Mouse (Mus musculus) Patski (cell line): ENCODE results near the gene Ank3. TPM values are rescaled to one million over a fixed set of nuclear protein-coding genes. Genes with fewer than 3 reads are reported as not detected.

Experiments
- ATAC-seq: fragments of 100-300 bp; one replicate; pipeline ENCODE4 v1.8.0; 2021
- CTCF ChIA-PET: fragments of 350-600 bp; sonication (Branson Sonifier 250); formaldehyde crosslinking; loops from one replicate; lab custom pipeline; 2022; ENCODE audit warnings: inconsistent platforms; lab: Charles Lee
- POLR2A ChIA-PET: fragments of 350-600 bp; sonication (Branson Sonifier 250); formaldehyde crosslinking; loops from one replicate; lab custom pipeline; 2022; ENCODE audit warnings: antibody characterized with exemption, inconsistent platforms; lab: Charles Lee
- DNase-seq: peaks from one replicate; pipeline ENCODE4 v3.0.0-alpha.2; 2011; ENCODE audit warnings: low read depth, low spot score
- H3K27me3 ChIP-seq: fragments of 371-371 bp; one replicate; pipeline ENCODE4 v1.5.1; 2021
- CTCF ChIP-seq: fragments of 100-300 bp; IDR thresholded peaks from one replicate; pipeline ENCODE4 v1.5.1; 2021
- in situ Hi-C: fragments of 300-500 bp; cut with MboI; formaldehyde crosslinking; loops from 3 replicates; pipeline ENCODE4 v1.11.1; 2018; ENCODE audit warnings: low pct_unique_long_range_greater_than_20kb, mixed read lengths
- polyA plus RNA-seq: library from polyadenylated mRNA; unstranded; gene quantifications from one replicate; pipeline ENCODE4 v1.2.3, GENCODE M21; 2021

Ank3 gene
- polyA plus RNA-seq, 1 experiment from 2014 or later = 83.2 TPM

DNA sequence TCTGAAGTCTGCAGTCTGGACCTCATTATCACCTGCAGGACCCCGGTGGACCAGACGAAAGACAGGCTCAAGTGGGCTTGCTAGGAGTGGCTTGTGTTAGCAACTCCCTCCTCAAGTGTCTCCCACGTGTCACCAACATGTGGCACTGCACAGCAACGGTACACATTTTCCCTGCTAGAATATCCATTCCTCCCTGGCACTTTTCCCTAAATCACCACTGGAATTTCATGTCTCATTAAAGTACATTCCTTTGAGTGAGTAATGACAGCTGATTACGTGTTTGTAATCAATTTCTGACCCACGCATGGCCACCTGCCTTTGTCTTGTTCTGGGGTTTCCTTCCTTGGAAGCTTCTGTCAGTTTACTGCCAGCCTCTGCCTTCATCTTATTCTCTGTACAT, 230.2 kb downstream of the Ank3 start:
- H3K27me3 ChIP-seq = no peaks in the 10 kb centered on the region
- ChIA-PET CTCF (interaction anchor here (0.9 to 2.0 kb wide), 4 partner anchors 9 to 26 kb away, joined by 3 to 6 read pairs (median 4); no protein-coding TSS in a partner anchor), POLR2A (interaction anchor here (0.6 to 0.8 kb wide), 3 partner anchors 8 to 298 kb away, joined by 3 to 5 read pairs (median 3); no protein-coding TSS in a partner anchor)
- no peak for DNase-seq
- TF ChIP-seq CTCF = no peak
- ATAC-seq = no peak
- in situ Hi-C loops = no loop called here

DNA sequence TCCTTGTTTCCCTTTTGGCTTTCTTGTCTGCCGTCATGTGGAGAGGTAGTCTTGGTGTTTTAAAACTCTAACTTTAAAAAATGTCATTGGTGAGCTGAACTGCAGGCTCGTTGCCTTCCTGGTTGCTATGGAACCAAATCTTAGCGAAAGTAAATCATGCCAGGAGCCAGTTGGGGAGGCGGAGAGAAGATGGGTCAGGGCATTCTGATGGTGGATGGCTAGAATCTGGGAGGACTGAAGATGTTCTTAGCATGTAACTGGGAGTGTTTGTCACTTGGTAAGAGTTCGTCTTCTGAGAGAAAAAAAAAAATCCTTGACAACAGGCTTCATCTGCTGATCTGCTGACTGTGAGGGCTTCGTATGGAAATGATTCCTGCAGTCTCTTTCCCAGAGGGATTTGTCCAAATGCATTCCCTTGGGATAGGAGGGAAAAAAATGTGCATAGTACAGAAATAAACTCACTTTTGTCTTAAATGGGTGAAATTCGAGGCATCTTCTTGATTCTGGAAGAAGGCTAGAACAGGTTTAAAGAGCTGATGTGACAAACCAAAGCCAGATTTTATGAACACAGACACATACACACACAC, 232.3 kb downstream of the Ank3 start:
- ChIA-PET CTCF (interaction anchor here (1.4 kb wide), 1 partner anchor 23 kb away, joined by 3 read pairs; no protein-coding TSS in a partner anchor), POLR2A (interaction anchor here (0.6 to 0.7 kb wide), 2 partner anchors 23 to 236 kb away, joined by 3 read pairs; no protein-coding TSS in a partner anchor)

GRCm38 (mm10) chr10:69632885-69633284, 234.3 kb downstream of the Ank3 start:
- in situ Hi-C loops = no loop called here
- ChIA-PET POLR2A (no interaction called here), CTCF (no interaction called here)
- ATAC-seq (no peak), DNase-seq (no peak)
- no peak for TF ChIP-seq CTCF
- H3K27me3 ChIP-seq = no peaks in the 10 kb centered on the region

More for the DNA sequence above, 232.3 kb downstream of the Ank3 start:
- no peak for ATAC-seq
- in situ Hi-C loops = no loop called here
- DNase-seq = no peak
- H3K27me3 ChIP-seq = no peaks in the 10 kb centered on the region
- no peak for TF ChIP-seq CTCF

GRCm38 (mm10) chr10:69634891-69635290, 236.3 kb downstream of the Ank3 start:
- H3K27me3 ChIP-seq = no peaks in the 10 kb centered on the region
- in situ Hi-C loops = no loop called here
- no peak for TF ChIP-seq CTCF
- no peak for ATAC-seq
- POLR2A ChIA-PET = no interaction called here
- no peak for DNase-seq
- CTCF ChIA-PET = interaction anchor here (1.4 kb wide), 1 partner anchor 23 kb away, joined by 3 read pairs; no protein-coding TSS in a partner anchor

GRCm38 (mm10) chr10:69635910-69636656, 237.5 kb downstream of the Ank3 start:
- TF ChIP-seq CTCF = no peak
- no peaks in the 10 kb centered on the region for H3K27me3 ChIP-seq
- in situ Hi-C loops = no loop called here
- DNase-seq (no peak), ATAC-seq (no peak)
- ChIA-PET POLR2A (no interaction called here), CTCF (no interaction called here)

GRCm38 (mm10) chr10:69639138-69639537, 240.6 kb downstream of the Ank3 start:
- ATAC-seq = no peak
- no peak for DNase-seq
- in situ Hi-C loops = no loop called here
- POLR2A ChIA-PET = interaction anchor here (0.9 kb wide), 1 partner anchor 19 kb away, joined by 3 read pairs; no protein-coding TSS in a partner anchor
- peak; percentile 60 for TF ChIP-seq CTCF
- H3K27me3 ChIP-seq = no peaks in the 10 kb centered on the region
- CTCF ChIA-PET = interaction anchor here (0.9 to 4.7 kb wide), 4 partner anchors 9 to 191 kb away, joined by 3 to 26 read pairs (median 11); no protein-coding TSS in a partner anchor

- no peak for DNase-seq
- POLR2A ChIA-PET = interaction anchor here (0.6 kb wide), 1 partner anchor 126 kb away, joined by 3 read pairs; no protein-coding TSS in a partner anchor
- H3K27me3 ChIP-seq = no peaks in the 10 kb centered on the region
- peak; percentile 58 for TF ChIP-seq CTCF
- in situ Hi-C loops = no loop called here
- CTCF ChIA-PET = interaction anchor here (2.0 to 4.7 kb wide), 4 partner anchors 11 to 187 kb away, joined by 6 to 26 read pairs (median 12); no protein-coding TSS in a partner anchor
- ATAC-seq = no peak
Observed at GRCm38 (mm10) chr10:69640617-69641016, 242.0 kb downstream of the Ank3 start.

DNA sequence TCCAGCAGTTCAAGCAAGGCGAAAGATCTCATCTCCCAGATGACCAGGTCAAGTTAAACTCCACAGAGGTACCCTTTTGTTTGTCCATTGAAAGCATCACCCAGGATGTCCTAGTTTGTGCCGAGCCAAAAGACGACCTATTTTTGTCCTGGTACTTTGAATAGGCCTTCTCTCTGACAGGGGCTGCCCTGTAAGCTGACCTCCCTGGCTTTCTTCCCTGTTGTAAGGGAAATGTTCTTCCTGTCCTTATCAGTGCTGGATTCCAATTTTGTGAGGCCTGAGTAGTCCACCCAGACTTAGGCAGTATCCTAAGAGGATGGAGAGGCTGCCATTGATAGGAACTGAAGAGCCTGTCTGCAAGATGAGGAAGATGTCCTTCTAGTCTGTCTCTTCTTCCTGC, 244.9 kb downstream of the Ank3 start:
- CTCF ChIA-PET = interaction anchor here (1.7 kb wide), 1 partner anchor 11 kb away, joined by 4 read pairs; no protein-coding TSS in a partner anchor
- DNase-seq = no peak
- H3K27me3 ChIP-seq = no peaks in the 10 kb centered on the region
- ATAC-seq = no peak
- in situ Hi-C loops = no loop called here
- no peak for TF ChIP-seq CTCF
- POLR2A ChIA-PET = no interaction called here

DNA sequence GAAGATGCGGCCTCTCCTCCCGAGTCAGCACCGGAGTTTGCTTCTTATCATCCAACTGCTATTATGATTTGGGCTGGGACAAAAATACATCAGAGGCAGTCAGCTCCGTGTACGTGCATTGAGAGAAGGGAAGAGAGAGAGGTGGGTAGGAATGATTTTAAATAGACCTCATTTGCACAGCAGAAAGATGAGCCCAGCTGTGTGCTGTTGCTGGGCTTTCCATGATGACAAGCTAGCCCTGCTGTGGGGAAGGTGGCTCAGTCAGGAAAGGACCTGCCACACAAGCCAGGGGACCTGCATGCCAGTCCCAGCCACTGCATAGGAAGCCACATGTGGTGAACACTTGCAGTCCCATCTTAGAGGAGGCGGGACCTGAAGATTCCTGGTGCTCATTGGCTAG, 245.4 kb downstream of the Ank3 start:
- CTCF ChIA-PET = interaction anchor here (1.7 kb wide), 1 partner anchor 11 kb away, joined by 4 read pairs; no protein-coding TSS in a partner anchor
- TF ChIP-seq CTCF = no peak
- ATAC-seq (no peak), DNase-seq (no peak)
- POLR2A ChIA-PET = no interaction called here
- H3K27me3 ChIP-seq = no peaks in the 10 kb centered on the region
- in situ Hi-C loops = no loop called here

DNA sequence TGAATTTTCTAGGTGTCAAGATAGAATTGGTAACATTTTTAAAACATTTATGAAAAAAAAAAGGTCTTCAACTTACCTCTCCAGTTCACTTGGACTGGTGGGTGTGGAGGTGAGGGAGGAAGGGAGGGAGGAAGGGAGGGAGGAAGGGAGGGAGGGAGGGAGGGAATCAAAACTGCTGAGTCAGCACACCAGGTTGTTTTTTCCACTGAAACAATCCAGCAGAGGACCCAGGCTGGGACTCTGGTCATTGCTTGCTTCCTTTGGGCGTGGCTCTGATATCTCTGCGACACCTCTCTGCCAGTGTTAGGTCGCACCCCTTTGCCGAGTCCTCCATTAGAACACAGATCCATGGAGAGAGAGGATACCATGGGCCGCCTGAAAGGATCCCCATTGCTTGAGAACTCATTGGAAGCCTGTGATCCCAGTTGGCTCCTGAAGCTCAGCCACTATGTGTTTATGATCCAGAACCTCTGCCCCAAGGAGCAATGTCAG, 246.8 kb downstream of the Ank3 start:
- DNase-seq (no peak), ATAC-seq (no peak)
- ChIA-PET CTCF (interaction anchor here (1.7 kb wide), 1 partner anchor 9 kb away, joined by 4 read pairs; no protein-coding TSS in a partner anchor), POLR2A (interaction anchor here (0.6 kb wide), 1 partner anchor 103 kb away, joined by 3 read pairs; no protein-coding TSS in a partner anchor)
- TF ChIP-seq CTCF = no peak
- in situ Hi-C loops = no loop called here
- H3K27me3 ChIP-seq = no peaks in the 10 kb centered on the region
